Mouse (Mus musculus): ENCODE measurements around the gene Prr5. TPM values are rescaled to one million over a fixed set of nuclear protein-coding genes. Genes with fewer than 3 reads are reported as not detected.

The Prr5 gene
- polyA plus RNA-seq, 1 experiment, result 82.9 TPM

GRCm38 (mm10) chr15:84641948-84642347, 27.5 kb upstream of the Prr5 start:
- Histone ChIP-seq H3K4me1 (ENCODE audit: control insufficient read depth, insufficient read depth, insufficient read length, low read length) (peaks cover 4% of the 10 kb centered on the region; the same call in 1 of the 2 replicates), H3K27me3 (ENCODE audit: control insufficient read depth, insufficient read depth, low read length) (no peaks in the 10 kb centered on the region), H3K36me3 (ENCODE audit: control insufficient read depth, insufficient read depth, low read length) (no peaks in the 10 kb centered on the region), H3K4me3 (ENCODE audit: low read depth, low read length) (no peak overlapping the region), H3K27ac (ENCODE audit: insufficient read depth, low read depth, low read length) (no peak overlapping the region)
- 97% methylated on average over 1 of the region's 1 CpGs for WGBS
- TF ChIP-seq CTCF (IDR thresholded peaks at IDR 0.05; ENCODE audit: extremely low read depth, insufficient read length, insufficient replicate concordance, low read depth, low read length), result no peak
- TF ChIP-seq POLR2A (IDR thresholded peaks at IDR 0.05; ENCODE audit: low read depth, low read length), result no peak

- TF ChIP-seq POLR2A (IDR thresholded peaks at IDR 0.05; ENCODE audit: low read depth, low read length) (no peak), CTCF (IDR thresholded peaks at IDR 0.05; ENCODE audit: extremely low read depth, insufficient read length, insufficient replicate concordance, low read depth, low read length) (no peak)
- Histone ChIP-seq H3K27ac (ENCODE audit: insufficient read depth, low read depth, low read length) (no peak overlapping the region), H3K27me3 (ENCODE audit: control insufficient read depth, insufficient read depth, low read length) (no peaks in the 10 kb centered on the region), H3K4me3 (ENCODE audit: low read depth, low read length) (no peak overlapping the region), H3K36me3 (ENCODE audit: control insufficient read depth, insufficient read depth, low read length) (no peaks in the 10 kb centered on the region), H3K4me1 (ENCODE audit: control insufficient read depth, insufficient read depth, insufficient read length, low read length) (peaks cover 4% of the 10 kb centered on the region; the same call in 1 of the 2 replicates)
- 12% methylated on average over 1 of the region's 1 CpGs for WGBS
These were observed 26.2 kb upstream of the Prr5 start for GRCm38 (mm10) chr15:84643178-84643577.

- no peak for TF ChIP-seq CTCF (IDR thresholded peaks at IDR 0.05; ENCODE audit: extremely low read depth, insufficient read length, insufficient replicate concordance, low read depth, low read length)
- no peak overlapping the region for H3K4me3 ChIP-seq (ENCODE audit: low read depth, low read length)
- no peak overlapping the region for H3K27ac ChIP-seq (ENCODE audit: insufficient read depth, low read depth, low read length)
- 81% methylated on average over 6 of the region's 6 CpGs for WGBS
- no peaks in the 10 kb centered on the region for H3K36me3 ChIP-seq (ENCODE audit: control insufficient read depth, insufficient read depth, low read length)
- 0 out of 2 replicates have a peak, but pooled peaks cover 4% of the 10 kb centered on the region for H3K4me1 ChIP-seq (ENCODE audit: control insufficient read depth, insufficient read depth, insufficient read length, low read length)
- no peaks in the 10 kb centered on the region for H3K27me3 ChIP-seq (ENCODE audit: control insufficient read depth, insufficient read depth, low read length)
These were observed 17.9 kb upstream of the Prr5 start for GRCm38 (mm10) chr15:84651481-84651880.

DNA sequence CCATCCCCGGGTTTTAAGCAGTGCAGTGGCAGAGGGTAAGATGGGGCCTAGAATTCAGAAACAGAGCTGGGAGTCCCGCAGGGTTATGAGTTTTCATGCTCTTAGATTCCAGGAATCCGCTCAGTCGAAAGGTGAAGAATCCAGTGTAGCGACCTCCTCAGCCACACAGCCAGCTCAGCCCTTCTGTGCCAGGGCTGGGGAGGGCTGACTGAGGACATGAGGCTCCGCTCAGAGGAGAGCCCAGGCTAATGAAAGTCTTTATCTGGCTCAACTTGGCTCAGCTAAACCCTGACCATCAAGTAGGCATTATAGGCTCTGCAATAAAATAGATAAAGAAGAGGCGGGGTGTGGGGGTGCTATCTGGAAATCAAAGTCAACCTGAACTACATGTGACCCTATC, 16.3 kb upstream of the Prr5 start:
- H3K4me3 ChIP-seq (ENCODE audit: low read depth, low read length), result no peak overlapping the region
- TF ChIP-seq CTCF (IDR thresholded peaks at IDR 0.05; ENCODE audit: extremely low read depth, insufficient read length, insufficient replicate concordance, low read depth, low read length), result no peak
- no peak for TF ChIP-seq POLR2A (IDR thresholded peaks at IDR 0.05; ENCODE audit: low read depth, low read length)
- 0 out of 2 replicates have a peak, but pooled peaks cover 4% of the 10 kb centered on the region for H3K4me1 ChIP-seq (ENCODE audit: control insufficient read depth, insufficient read depth, insufficient read length, low read length)
- no peaks in the 10 kb centered on the region for H3K36me3 ChIP-seq (ENCODE audit: control insufficient read depth, insufficient read depth, low read length)
- H3K27me3 ChIP-seq (ENCODE audit: control insufficient read depth, insufficient read depth, low read length), result no peaks in the 10 kb centered on the region
- no peak overlapping the region for H3K27ac ChIP-seq (ENCODE audit: insufficient read depth, low read depth, low read length)
- WGBS, result 80% methylated on average over 7 of the region's 7 CpGs

- TF ChIP-seq POLR2A (IDR thresholded peaks at IDR 0.05; ENCODE audit: low read depth, low read length) (0 out of 2 replicates have a peak, but pooled peaks have one; percentile 18), CTCF (IDR thresholded peaks at IDR 0.05; ENCODE audit: extremely low read depth, insufficient read length, insufficient replicate concordance, low read depth, low read length) (no peak)
- peak overlapping the region; percentile 75 for H3K27ac ChIP-seq (ENCODE audit: insufficient read depth, low read depth, low read length)
- 0 out of 2 replicates have a peak, but pooled peaks cover 4% of the 10 kb centered on the region for H3K4me1 ChIP-seq (ENCODE audit: control insufficient read depth, insufficient read depth, insufficient read length, low read length)
- H3K4me3 ChIP-seq (ENCODE audit: low read depth, low read length), result peak overlapping the region; percentile 40
- no peaks in the 10 kb centered on the region for H3K27me3 ChIP-seq (ENCODE audit: control insufficient read depth, insufficient read depth, low read length)
- H3K36me3 ChIP-seq (ENCODE audit: control insufficient read depth, insufficient read depth, low read length), result no peaks in the 10 kb centered on the region
- WGBS, result 9% methylated on average over 28 of the region's 28 CpGs
These were observed 15.1 kb upstream of the Prr5 start for GRCm38 (mm10) chr15:84653979-84654966.

GRCm38 (mm10) chr15:84654975-84655374, 14.4 kb upstream of the Prr5 start:
- 76% methylated on average over 10 of the region's 10 CpGs for WGBS
- TF ChIP-seq POLR2A (IDR thresholded peaks at IDR 0.05; ENCODE audit: low read depth, low read length) (no peak), CTCF (IDR thresholded peaks at IDR 0.05; ENCODE audit: extremely low read depth, insufficient read length, insufficient replicate concordance, low read depth, low read length) (no peak)
- H3K27ac ChIP-seq (ENCODE audit: insufficient read depth, low read depth, low read length), result peak overlapping the region; percentile 75
- H3K4me3 ChIP-seq (ENCODE audit: low read depth, low read length), result no peak overlapping the region
- 0 out of 2 replicates have a peak, but pooled peaks cover 4% of the 10 kb centered on the region for H3K4me1 ChIP-seq (ENCODE audit: control insufficient read depth, insufficient read depth, insufficient read length, low read length)
- H3K27me3 ChIP-seq (ENCODE audit: control insufficient read depth, insufficient read depth, low read length), result no peaks in the 10 kb centered on the region
- H3K36me3 ChIP-seq (ENCODE audit: control insufficient read depth, insufficient read depth, low read length), result no peaks in the 10 kb centered on the region

GRCm38 (mm10) chr15:84656689-84657088, 12.7 kb upstream of the Prr5 start:
- H3K36me3 ChIP-seq (ENCODE audit: control insufficient read depth, insufficient read depth, low read length), result no peaks in the 10 kb centered on the region
- 88% methylated on average over 3 of the region's 3 CpGs for WGBS
- H3K4me1 ChIP-seq (ENCODE audit: control insufficient read depth, insufficient read depth, insufficient read length, low read length), result 0 out of 2 replicates have a peak, but pooled peaks cover 4% of the 10 kb centered on the region
- no peak overlapping the region for H3K4me3 ChIP-seq (ENCODE audit: low read depth, low read length)
- H3K27me3 ChIP-seq (ENCODE audit: control insufficient read depth, insufficient read depth, low read length), result no peaks in the 10 kb centered on the region
- TF ChIP-seq CTCF (IDR thresholded peaks at IDR 0.05; ENCODE audit: extremely low read depth, insufficient read length, insufficient replicate concordance, low read depth, low read length) (no peak), POLR2A (IDR thresholded peaks at IDR 0.05; ENCODE audit: low read depth, low read length) (no peak)
- H3K27ac ChIP-seq (ENCODE audit: insufficient read depth, low read depth, low read length), result no peak overlapping the region

Measured in small intestine, adult 2 months (tissue).